Mouse (Mus musculus) liver (tissue): Measurements from ENCODE around the gene Dlat.
"Not testable (repeated sequence)": the region's sequence is repeated elsewhere in the genome, so short reads cannot be mapped to it uniquely, and the experiment has no call there.

Experiments used
- DNase-seq: peaks from one replicate; pipeline ENCODE4 v3.0.0-alpha.2; 2020; ENCODE audit warnings: mixed read lengths

The Dlat gene

GRCm38 (mm10) chr9:50658941-50659388 is 615 bp downstream of the Dlat start:
- peak; percentile 44 for DNase-seq

GRCm38 (mm10) chr9:50658391-50658790 is 1.2 kb downstream of the Dlat start:
- no peak for DNase-seq

GRCm38 (mm10) chr9:50650503-50650902 is 9.1 kb downstream of the Dlat start:
- DNase-seq, result peak; percentile 72

GRCm38 (mm10) chr9:50646826-50647370 is 12.7 kb downstream of the Dlat start:
- no peak for DNase-seq

- DNase-seq, result no peak
Measured at GRCm38 (mm10) chr9:50634270-50634669, 25.3 kb downstream of the Dlat start.

- peak; percentile 28 for DNase-seq
Measured at GRCm38 (mm10) chr9:50633059-50633458, 26.5 kb downstream of the Dlat start.

GRCm38 (mm10) chr9:50632016-50632688 is 27.4 kb downstream of the Dlat start:
- DNase-seq, result no peak

GRCm38 (mm10) chr9:50630903-50631302 is 28.7 kb downstream of the Dlat start:
- DNase-seq, result not testable (repeated sequence)

- no peak for DNase-seq
Measured at GRCm38 (mm10) chr9:50617794-50618330, 41.7 kb downstream of the Dlat start.

- DNase-seq, result peak; percentile 87
Measured at GRCm38 (mm10) chr9:50616766-50617603, 42.6 kb downstream of the Dlat start, which contains the start of the genes Pih1d2 and Nkapd1. Gene Pih1d2, plus strand, starts transcription at chr9:50617321. Gene Nkapd1, minus strand, starts transcription at chr9:50617464.

GRCm38 (mm10) chr9:50616161-50616560 is 43.4 kb downstream of the Dlat start:
- no peak for DNase-seq

GRCm38 (mm10) chr9:50612115-50612514 is 47.5 kb downstream of the Dlat start:
- no peak for DNase-seq

GRCm38 (mm10) chr9:50604338-50604737 is 55.2 kb downstream of the Dlat start:
- no peak for DNase-seq

GRCm38 (mm10) chr9:50603998-50604324 is 55.6 kb downstream of the Dlat start:
- no peak for DNase-seq

- DNase-seq, result peak; percentile 94
Measured at GRCm38 (mm10) chr9:50603189-50603997, 56.2 kb downstream of the Dlat start, which contains the start of the genes Sdhd and Timm8b. Gene Sdhd, minus strand, starts transcription at chr9:50603812. Gene Timm8b, plus strand, starts transcription at chr9:50603910.

GRCm38 (mm10) chr9:50602055-50602845 is 57.3 kb downstream of the Dlat start:
- peak; percentile 7 for DNase-seq

GRCm38 (mm10) chr9:50601536-50601935 is 58.0 kb downstream of the Dlat start:
- peak; percentile 53 for DNase-seq

GRCm38 (mm10) chr9:50596973-50597372 is 62.6 kb downstream of the Dlat start:
- no peak for DNase-seq

GRCm38 (mm10) chr9:50594794-50595417 is 64.7 kb downstream of the Dlat start:
- peak; percentile 10 for DNase-seq

GRCm38 (mm10) chr9:50593544-50593943 is 66.0 kb downstream of the Dlat start:
- DNase-seq, result peak; percentile 49

- peak; percentile 7 for DNase-seq
Measured at GRCm38 (mm10) chr9:50592955-50593354, 66.6 kb downstream of the Dlat start.
